Mouse (Mus musculus) MN1 (cell line): ENCODE results near the gene Sept9.
A peak's percentile ranks its signal among the peaks of the same experiment; 100 is the strongest.
"Not testable (repeated sequence)": the region's sequence is repeated elsewhere in the genome, so short reads cannot be mapped to it uniquely, and the experiment has no call there.

Experiments
- DNase-seq: peaks from one replicate; pipeline ENCODE4 v3.0.0-alpha.2; 2016; ENCODE audit warnings: low spot score

The Sept9 gene

GRCm38 (mm10) chr11:117313446-117313845 lies 114.0 kb downstream of the Sept9 start:
- DNase-seq: no peak

GRCm38 (mm10) chr11:117314026-117314425 lies 114.6 kb downstream of the Sept9 start:
- DNase-seq: peak; percentile 61

- no peak for DNase-seq
Measured at GRCm38 (mm10) chr11:117314520-117314919, 115.1 kb downstream of the Sept9 start.

GRCm38 (mm10) chr11:117315309-117315708 lies 115.8 kb downstream of the Sept9 start:
- DNase-seq: peak; percentile 71

GRCm38 (mm10) chr11:117316441-117317331 lies 117.2 kb downstream of the Sept9 start:
- DNase-seq: no peak

- no peak for DNase-seq
Measured at GRCm38 (mm10) chr11:117317429-117318101, 118.1 kb downstream of the Sept9 start.

- no peak for DNase-seq
Measured at GRCm38 (mm10) chr11:117318202-117318601, 118.7 kb downstream of the Sept9 start.

- DNase-seq: peak; percentile 31
Measured at GRCm38 (mm10) chr11:117318731-117319542, 119.5 kb downstream of the Sept9 start.

- DNase-seq: peak; percentile 67
Measured at GRCm38 (mm10) chr11:117319543-117320335, 120.3 kb downstream of the Sept9 start.

- DNase-seq: no peak
Measured at GRCm38 (mm10) chr11:117320482-117320881, 121.0 kb downstream of the Sept9 start.

- DNase-seq: no peak
Measured at GRCm38 (mm10) chr11:117321311-117321971, 122.0 kb downstream of the Sept9 start.

GRCm38 (mm10) chr11:117322311-117322710 lies 122.8 kb downstream of the Sept9 start:
- DNase-seq: no peak

GRCm38 (mm10) chr11:117322730-117323579 lies 123.5 kb downstream of the Sept9 start:
- no peak for DNase-seq

- peak; percentile 63 for DNase-seq
Measured at GRCm38 (mm10) chr11:117323976-117324574, 124.6 kb downstream of the Sept9 start.

- DNase-seq: not testable (repeated sequence)
Measured at GRCm38 (mm10) chr11:117324718-117325117, 125.3 kb downstream of the Sept9 start.

GRCm38 (mm10) chr11:117325131-117325467 lies 125.6 kb downstream of the Sept9 start:
- DNase-seq: no peak

- DNase-seq: no peak
Measured at GRCm38 (mm10) chr11:117325468-117326139, 126.1 kb downstream of the Sept9 start.

GRCm38 (mm10) chr11:117326140-117326725 lies 126.8 kb downstream of the Sept9 start:
- DNase-seq: peak; percentile 42
